Mouse (Mus musculus): ENCODE measurements around the gene Fxr2. TPM values are rescaled to one million over a fixed set of nuclear protein-coding genes. Genes with fewer than 3 reads are reported as not detected.
A peak's percentile ranks its signal among the peaks of the same experiment; 100 is the strongest.

Fxr2 gene
- polyA plus RNA-seq, 1 experiment from 2014 or later, result 27.8 TPM

DNA sequence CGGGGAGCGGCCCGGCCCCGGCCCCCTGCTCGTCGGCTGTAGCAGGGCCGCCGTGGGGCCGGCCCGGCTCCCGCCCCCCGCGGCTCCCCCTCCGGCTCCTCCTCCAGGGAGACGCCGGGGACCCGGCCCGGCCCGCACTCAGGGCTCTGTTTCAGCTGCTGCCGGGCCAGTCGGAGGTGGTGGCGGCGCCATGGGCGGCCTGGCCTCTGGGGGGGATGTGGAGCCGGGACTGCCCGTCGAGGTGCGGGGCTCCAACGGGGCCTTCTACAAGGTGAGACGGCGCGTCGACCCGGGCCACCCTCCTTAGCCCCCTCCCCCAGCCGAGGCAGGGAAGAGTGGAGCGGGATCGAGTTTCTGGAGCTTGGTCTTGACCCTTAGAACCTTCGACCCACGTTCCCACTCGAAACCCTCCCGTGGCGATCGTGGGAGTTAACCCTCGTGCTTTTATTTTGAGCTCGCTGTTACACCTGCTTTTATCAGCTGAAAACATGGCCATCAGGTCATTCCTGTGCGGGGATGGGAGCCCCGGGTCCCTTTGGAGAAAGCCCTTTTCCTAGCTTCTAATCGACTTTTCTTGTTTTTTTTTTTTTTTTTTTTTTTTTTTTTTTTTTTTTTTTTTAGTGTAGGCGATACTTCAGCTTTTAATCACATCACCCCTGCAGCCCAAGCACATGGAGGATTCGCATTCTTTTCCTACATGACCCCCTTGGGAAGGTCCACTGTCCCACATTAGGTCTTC, 507 bp downstream of the Fxr2 start:
- under 1% methylated on average over 26 of the region's 50 CpGs for WGBS

DNA sequence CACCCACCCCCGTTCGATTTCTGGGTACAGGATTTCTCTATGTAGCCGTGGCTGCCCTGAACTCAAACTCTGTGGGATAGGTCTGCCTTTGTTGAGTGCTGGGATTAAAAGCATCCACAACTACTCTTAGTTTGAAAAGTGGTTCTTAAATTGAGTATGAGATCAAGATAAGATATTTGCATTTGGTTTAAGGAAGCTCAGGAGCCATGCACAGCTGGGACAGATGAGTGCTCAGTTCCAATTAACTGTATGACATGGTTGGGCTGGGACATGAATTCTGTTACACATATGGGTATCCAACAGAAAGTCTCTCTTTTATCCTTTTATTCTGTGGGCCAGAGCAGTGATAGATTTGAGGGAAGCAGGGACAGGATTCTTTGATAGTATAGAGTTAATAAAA, 2.7 kb downstream of the Fxr2 start:
- Histone ChIP-seq H3K4me1 (peaks cover 23% of the 10 kb centered on the region), H3K36me3 (peaks cover 33% of the 10 kb centered on the region), H3K4me3 (no peak overlapping the region), H3K27ac (no peak overlapping the region), H3K9ac (0 out of 2 replicates have a peak overlapping the region, but pooled peaks have one; percentile 7), H3K27me3 (no peaks in the 10 kb centered on the region), H3K4me2 (peak overlapping the region; percentile 69), H3K9me3 (no peaks in the 10 kb centered on the region)
- ATAC-seq (ENCODE audit: borderline replicate concordance, extremely low read depth, low FRiP score, low TSS enrichment), result no peak
- 56% methylated on average over 3 of the region's 3 CpGs for WGBS

More for the DNA sequence above, 507 bp downstream of the Fxr2 start:
- Histone ChIP-seq H3K4me3 (peak overlapping the region; percentile 90), H3K4me2 (peak overlapping the region; percentile 69), H3K27ac (peak overlapping the region; percentile 98), H3K9me3 (no peaks in the 10 kb centered on the region), H3K27me3 (no peaks in the 10 kb centered on the region), H3K4me1 (peaks cover 23% of the 10 kb centered on the region), H3K36me3 (peaks cover 18% of the 10 kb centered on the region; the same call in 1 of the 2 replicates), H3K9ac (peak overlapping the region; percentile 92)
- ATAC-seq (ENCODE audit: borderline replicate concordance, extremely low read depth, low FRiP score, low TSS enrichment), result peak; percentile 75

DNA sequence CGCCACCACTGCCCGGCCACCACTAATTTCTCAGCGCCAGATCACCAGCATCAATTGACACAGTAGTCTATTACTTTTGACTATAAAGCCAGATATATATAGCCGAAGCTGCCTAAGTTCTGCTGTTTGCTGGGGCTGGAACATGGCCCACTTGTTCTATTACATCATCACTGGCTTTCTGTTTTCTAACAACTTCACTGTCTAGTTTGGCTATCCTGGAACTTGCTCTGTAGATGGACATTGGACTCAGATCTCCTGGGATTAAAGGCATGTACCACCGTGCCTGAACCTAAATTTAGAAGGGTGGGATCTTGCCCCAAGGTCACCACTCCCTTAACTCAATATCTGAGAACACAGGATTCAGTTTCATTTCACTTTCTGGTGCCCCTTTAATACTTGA, 13.1 kb downstream of the Fxr2 start:
- no peak overlapping the region for H3K4me3 ChIP-seq
- no peak overlapping the region for H3K4me2 ChIP-seq
- H3K9me3 ChIP-seq, result no peaks in the 10 kb centered on the region
- no peak for ATAC-seq (ENCODE audit: borderline replicate concordance, extremely low read depth, low FRiP score, low TSS enrichment)
- H3K27ac ChIP-seq, result no peak overlapping the region
- no peaks in the 10 kb centered on the region for H3K4me1 ChIP-seq
- H3K9ac ChIP-seq, result no peak overlapping the region
- WGBS, result 91% methylated on average over 5 of the region's 5 CpGs
- H3K36me3 ChIP-seq, result peaks cover 96% of the 10 kb centered on the region
- H3K27me3 ChIP-seq, result no peaks in the 10 kb centered on the region

DNA sequence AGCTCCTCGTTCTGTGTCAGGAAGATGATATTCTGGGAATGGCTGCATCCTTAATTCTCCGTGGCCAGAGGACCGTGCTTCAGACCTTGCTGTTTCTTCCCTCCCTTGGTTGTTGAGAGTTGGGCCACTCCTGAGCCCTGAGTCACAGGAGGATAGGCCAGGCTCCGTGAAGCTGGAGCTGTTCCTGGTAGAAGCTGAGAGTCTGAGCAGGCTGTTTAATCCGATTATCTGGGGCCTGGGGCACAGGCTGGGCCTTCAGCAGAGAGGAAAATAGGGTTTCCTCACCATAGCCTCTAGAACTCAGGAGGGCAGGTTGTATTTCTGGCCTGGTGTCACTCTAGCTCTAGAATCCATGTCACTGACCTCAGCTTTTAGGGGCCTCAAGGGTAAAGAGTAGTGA, 20.6 kb downstream of the Fxr2 start:
- H3K4me2 ChIP-seq, result no peak overlapping the region
- H3K27me3 ChIP-seq, result no peaks in the 10 kb centered on the region
- H3K36me3 ChIP-seq, result peaks cover 77% of the 10 kb centered on the region
- H3K9ac ChIP-seq, result no peak overlapping the region
- no peak overlapping the region for H3K4me3 ChIP-seq
- H3K4me1 ChIP-seq, result peaks cover 20% of the 10 kb centered on the region
- no peak for ATAC-seq (ENCODE audit: borderline replicate concordance, extremely low read depth, low FRiP score, low TSS enrichment)
- no peaks in the 10 kb centered on the region for H3K9me3 ChIP-seq
- H3K27ac ChIP-seq, result no peak overlapping the region
- 66% methylated on average over 5 of the region's 5 CpGs for WGBS

DNA sequence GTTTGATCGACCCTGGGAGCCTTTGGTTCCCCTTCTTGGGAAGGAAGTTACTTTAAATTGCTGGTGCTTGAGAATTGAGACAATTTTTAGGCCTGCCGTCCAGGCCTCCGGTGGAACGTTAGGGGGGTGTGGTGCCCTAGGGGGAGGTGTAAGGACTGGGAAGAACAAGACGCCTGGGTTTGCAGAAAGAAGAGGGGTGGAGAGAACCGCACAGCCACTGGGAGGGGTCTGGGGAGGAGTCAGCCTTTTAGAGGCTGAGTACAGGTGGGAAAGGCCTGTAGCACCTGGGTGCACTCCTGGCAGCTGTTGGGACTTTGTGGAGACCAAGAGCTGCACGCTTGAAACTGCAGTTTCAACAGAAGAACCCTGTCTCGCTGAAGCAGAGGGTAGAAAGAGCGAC, 22.0 kb downstream of the Fxr2 start:
- 38% methylated on average over 9 of the region's 9 CpGs for WGBS
- peak overlapping the region; percentile 69 for H3K27ac ChIP-seq
- peaks cover 20% of the 10 kb centered on the region for H3K4me1 ChIP-seq
- peaks cover 76% of the 10 kb centered on the region for H3K36me3 ChIP-seq
- no peak overlapping the region for H3K4me2 ChIP-seq
- no peak for ATAC-seq (ENCODE audit: borderline replicate concordance, extremely low read depth, low FRiP score, low TSS enrichment)
- H3K4me3 ChIP-seq, result no peak overlapping the region
- H3K9me3 ChIP-seq, result no peaks in the 10 kb centered on the region
- no peak overlapping the region for H3K9ac ChIP-seq
- no peaks in the 10 kb centered on the region for H3K27me3 ChIP-seq

DNA sequence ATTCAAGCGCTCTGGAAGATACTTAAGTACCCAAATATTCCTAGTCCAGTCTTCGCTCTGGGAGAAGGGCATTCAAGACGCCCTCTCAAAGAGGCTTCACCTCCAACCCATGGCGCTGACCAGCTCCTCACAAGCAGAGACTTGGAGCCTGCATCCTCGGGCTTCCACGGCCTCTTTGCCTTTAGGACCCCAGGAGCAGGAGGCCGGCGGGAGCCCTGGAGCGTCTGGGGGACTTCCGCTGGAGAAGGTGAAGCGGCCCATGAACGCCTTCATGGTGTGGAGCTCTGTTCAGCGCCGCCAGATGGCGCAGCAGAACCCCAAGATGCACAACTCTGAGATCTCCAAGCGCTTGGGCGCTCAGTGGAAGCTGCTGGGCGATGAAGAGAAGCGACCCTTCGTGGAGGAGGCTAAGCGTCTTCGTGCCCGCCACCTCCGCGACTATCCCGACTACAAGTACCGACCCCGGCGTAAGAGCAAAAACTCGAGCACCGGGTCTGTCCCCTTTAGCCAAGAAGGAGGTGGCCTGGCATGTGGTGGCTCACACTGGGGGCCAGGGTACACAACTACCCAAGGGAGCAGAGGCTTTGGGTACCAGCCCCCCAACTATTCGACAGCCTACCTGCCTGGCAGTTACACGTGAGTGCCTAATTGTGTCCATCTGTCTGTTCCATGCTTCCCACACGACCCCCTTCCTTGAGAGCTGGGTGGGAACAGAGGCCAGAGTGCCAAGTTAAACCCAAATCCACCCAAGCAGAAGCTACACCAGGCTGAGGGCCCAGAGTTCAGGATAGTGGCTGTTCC, 22.7 kb downstream of the Fxr2 start, which contains the start of gene Sox15:
Gene Sox15, plus strand, starts transcription at position 51 of the 801 bp plus-strand sequence.
- ATAC-seq (ENCODE audit: borderline replicate concordance, extremely low read depth, low FRiP score, low TSS enrichment), result peak; percentile 73
- H3K4me3 ChIP-seq, result no peak within 1 kb of the TSS
- no peaks in the 10 kb centered on the region for H3K27me3 ChIP-seq
- no peaks in the 10 kb centered on the region for H3K9me3 ChIP-seq
- H3K4me1 ChIP-seq, result peaks cover 20% of the 10 kb centered on the region
- WGBS, result 19% methylated on average over 34 of the region's 34 CpGs
- H3K27ac ChIP-seq, result peak within 1 kb of the TSS; percentile 69
- H3K4me2 ChIP-seq, result peak within 1 kb of the TSS; percentile 16; the same call in 1 of the 2 replicates
- H3K36me3 ChIP-seq, result peaks cover 69% of the 10 kb centered on the region
- H3K9ac ChIP-seq, result 0 out of 2 replicates have a peak within 1 kb of the TSS, but pooled peaks have one; percentile 14

DNA sequence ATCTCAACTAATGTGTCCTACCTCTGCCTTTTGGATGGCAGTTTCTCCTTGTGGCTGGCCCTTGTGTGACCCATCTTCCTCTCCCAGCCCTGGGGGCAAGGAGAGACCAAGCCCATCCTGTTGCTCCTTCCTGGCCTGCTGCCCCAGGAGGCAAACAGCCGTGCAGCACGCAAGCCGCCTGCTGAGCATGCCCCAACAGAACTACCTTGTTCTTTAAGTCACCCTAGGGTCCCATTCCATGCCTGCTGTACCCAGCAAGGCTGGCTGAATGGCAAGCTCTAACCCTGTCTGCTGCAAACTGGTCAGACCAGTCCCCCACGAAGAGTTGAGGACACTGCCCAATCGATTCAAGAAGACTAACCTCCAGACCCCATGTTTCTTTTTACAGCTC, 23.3 kb downstream of the Fxr2 start:
- Histone ChIP-seq H3K9ac (no peak overlapping the region), H3K4me3 (no peak overlapping the region), H3K27me3 (no peaks in the 10 kb centered on the region), H3K4me2 (no peak overlapping the region), H3K27ac (no peak overlapping the region), H3K4me1 (peaks cover 20% of the 10 kb centered on the region), H3K9me3 (no peaks in the 10 kb centered on the region), H3K36me3 (peaks cover 63% of the 10 kb centered on the region)
- ATAC-seq (ENCODE audit: borderline replicate concordance, extremely low read depth, low FRiP score, low TSS enrichment), result no peak
- 68% methylated on average over 5 of the region's 5 CpGs for WGBS

DNA sequence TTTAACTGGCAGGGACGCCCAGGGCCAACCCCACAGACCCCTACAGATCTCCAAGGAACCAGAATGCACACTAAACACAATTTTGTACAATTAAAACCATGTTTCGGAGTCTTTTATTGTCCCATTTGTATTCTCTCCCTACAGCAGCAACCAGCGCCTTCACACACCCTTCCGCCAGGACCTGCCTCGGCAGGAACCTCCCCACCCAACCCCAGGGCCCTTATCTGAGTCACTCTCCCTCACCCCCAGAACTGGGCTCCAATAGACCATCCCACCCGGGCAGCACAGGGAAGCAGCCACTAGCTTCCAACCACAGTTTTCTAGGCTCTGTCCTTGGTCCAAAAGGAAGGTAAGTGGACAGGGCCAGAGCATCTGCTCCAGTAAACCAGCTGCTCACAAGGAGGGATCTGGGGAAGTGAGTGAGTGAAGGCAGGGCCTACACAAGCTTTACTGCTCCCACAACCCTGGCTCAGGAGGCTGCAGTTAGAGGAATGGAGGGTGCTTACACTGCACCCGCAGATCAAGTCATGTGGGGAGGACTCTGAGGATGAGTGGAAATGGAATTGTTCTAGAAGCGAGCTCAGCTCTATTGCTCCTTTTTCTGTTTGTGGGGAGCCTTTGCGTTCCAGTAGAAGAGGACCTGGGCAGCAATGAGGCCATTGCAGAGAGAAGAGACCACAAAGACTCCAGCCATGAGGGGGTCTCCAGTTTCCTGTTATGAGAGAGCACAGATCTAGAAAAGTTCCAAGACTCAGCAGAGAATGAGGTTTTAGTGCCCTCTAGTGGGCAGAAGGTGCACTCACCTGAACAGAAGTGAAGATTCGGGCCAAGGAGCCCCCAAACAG, 24.0 kb downstream of the Fxr2 start:
- 75% methylated on average over 10 of the region's 10 CpGs for WGBS
- no peak overlapping the region for H3K27ac ChIP-seq
- peaks cover 28% of the 10 kb centered on the region for H3K4me1 ChIP-seq
- H3K36me3 ChIP-seq, result peaks cover 56% of the 10 kb centered on the region
- H3K4me2 ChIP-seq, result no peak overlapping the region
- no peaks in the 10 kb centered on the region for H3K9me3 ChIP-seq
- no peak overlapping the region for H3K4me3 ChIP-seq
- H3K27me3 ChIP-seq, result no peaks in the 10 kb centered on the region
- no peak overlapping the region for H3K9ac ChIP-seq
- no peak for ATAC-seq (ENCODE audit: borderline replicate concordance, extremely low read depth, low FRiP score, low TSS enrichment)

DNA sequence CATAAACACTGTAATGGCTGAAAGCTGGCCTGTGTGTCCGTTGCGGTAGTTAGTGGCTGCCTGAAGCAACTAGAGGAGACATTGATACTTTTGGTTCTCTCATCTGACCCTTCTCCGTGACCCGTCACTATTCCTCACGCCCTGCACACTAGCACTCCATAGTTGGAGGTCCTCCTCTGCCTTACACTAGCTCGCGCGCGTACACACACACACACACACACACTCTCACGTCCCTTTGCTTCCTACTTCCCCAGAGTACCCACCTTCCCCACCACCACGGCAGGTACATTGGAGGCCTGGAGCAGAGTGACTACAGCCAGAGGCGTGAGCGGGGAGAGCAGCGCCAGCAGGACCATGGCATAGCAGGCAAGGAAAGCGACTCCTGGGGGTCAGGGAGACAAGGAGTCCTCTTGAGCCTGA, 24.7 kb downstream of the Fxr2 start:
- WGBS, result 77% methylated on average over 15 of the region's 15 CpGs
- ATAC-seq (ENCODE audit: borderline replicate concordance, extremely low read depth, low FRiP score, low TSS enrichment), result no peak
- H3K36me3 ChIP-seq, result peaks cover 49% of the 10 kb centered on the region
- no peak overlapping the region for H3K27ac ChIP-seq
- H3K4me2 ChIP-seq, result no peak overlapping the region
- H3K27me3 ChIP-seq, result no peaks in the 10 kb centered on the region
- H3K9me3 ChIP-seq, result no peaks in the 10 kb centered on the region
- H3K4me1 ChIP-seq, result peaks cover 28% of the 10 kb centered on the region
- no peak overlapping the region for H3K4me3 ChIP-seq
- no peak overlapping the region for H3K9ac ChIP-seq

DNA sequence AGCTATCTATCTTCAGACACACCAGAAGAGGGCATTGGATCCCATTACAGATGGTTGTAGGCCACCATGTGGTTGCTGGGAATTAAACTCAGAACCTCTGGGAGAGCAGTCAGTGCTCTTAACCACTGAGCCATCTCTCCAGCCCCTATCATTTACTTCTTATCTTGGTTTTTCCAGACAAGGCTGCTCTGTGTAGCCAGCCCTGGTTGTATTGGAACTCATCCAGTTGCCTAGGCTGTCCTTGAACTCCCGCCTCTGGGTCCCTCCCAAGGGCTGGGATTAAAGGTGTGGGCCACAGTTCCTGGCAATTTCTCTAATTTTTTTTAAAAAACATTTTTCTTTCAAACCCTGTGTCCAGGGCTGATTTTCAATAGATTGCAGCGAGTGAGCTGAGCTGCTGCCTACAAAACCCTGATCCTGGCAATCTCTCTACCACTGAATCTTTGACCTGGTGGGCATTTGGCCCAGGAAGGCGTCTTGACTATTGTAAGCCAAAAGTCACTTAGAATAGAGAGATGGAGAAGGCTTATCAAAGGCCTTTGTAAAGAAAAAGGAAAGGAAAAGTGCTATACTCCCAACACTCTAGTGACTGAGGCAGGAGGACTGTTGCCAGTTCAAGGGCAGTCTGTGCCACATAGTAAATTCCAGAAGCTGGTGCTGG, 28.6 kb downstream of the Fxr2 start:
- H3K9ac ChIP-seq, result peak overlapping the region; percentile 68
- no peaks in the 10 kb centered on the region for H3K9me3 ChIP-seq
- peaks cover 18% of the 10 kb centered on the region for H3K4me1 ChIP-seq
- no peak for ATAC-seq (ENCODE audit: borderline replicate concordance, extremely low read depth, low FRiP score, low TSS enrichment)
- peak overlapping the region; percentile 57 for H3K4me3 ChIP-seq
- 64% methylated on average over 3 of the region's 3 CpGs for WGBS
- no peaks in the 10 kb centered on the region for H3K27me3 ChIP-seq
- peak overlapping the region; percentile 93 for H3K27ac ChIP-seq
- H3K36me3 ChIP-seq, result peaks cover 57% of the 10 kb centered on the region
- peak overlapping the region; percentile 50 for H3K4me2 ChIP-seq

Data from lung, embryonic 15.5 days (tissue).